1 mouse cellular context compared by ENCODE assay signal in genomic region chr10:127075080-127075479, GRCm38 (mm10).
TF ChIP-seq lines count a peak whose summit lies in the region.

Gene Agap2, plus strand, starts transcription at chr10:127075284.

TF ChIP-seq in CH12.LX, 34 proteins besides CTCF, POLR2A, EP300 and RAD21 (continued from another document):
- TF ChIP-seq ZNF384 (IDR thresholded peaks at IDR 0.05; ENCODE audit: low read depth, low read length) (no peak), MAZ (IDR thresholded peaks at IDR 0.05; ENCODE audit: low read depth, low read length) (peak; percentile 78; the same call in 1 of the 2 replicates), HCFC1 (IDR thresholded peaks at IDR 0.05; ENCODE audit: low read depth, low read length) (no peak), POLR2AphosphoS2 (IDR thresholded peaks at IDR 0.05; ENCODE audit: low read depth, low read length) (no peak), JUND (conservative IDR thresholded peaks at IDR 0.05; ENCODE audit: low read depth, low read length) (no peak), USF1 (IDR thresholded peaks at IDR 0.05; ENCODE audit: low read depth, low read length) (no peak), MXI1 (IDR thresholded peaks at IDR 0.05; ENCODE audit: low read depth, low read length) (peak; percentile 50; the same call in 1 of the 2 replicates), E2F4 (IDR thresholded peaks at IDR 0.05; ENCODE audit: insufficient replicate concordance, low read depth, low read length) (no peak), CHD1 (IDR thresholded peaks at IDR 0.05; ENCODE audit: low read depth, low read length) (no peak), ETS1 (conservative IDR thresholded peaks at IDR 0.05; ENCODE audit: low read depth, low read length) (0 out of 2 replicates have a peak, but pooled peaks have one; percentile 26), ZMIZ1 (IDR thresholded peaks at IDR 0.05; ENCODE audit: low read depth, low read length) (no peak), CHD2 (IDR thresholded peaks at IDR 0.05; ENCODE audit: low read length) (no peak), TBP (conservative IDR thresholded peaks at IDR 0.05; ENCODE audit: low read depth, low read length) (no peak), ZKSCAN1 (IDR thresholded peaks at IDR 0.05; ENCODE audit: borderline replicate concordance, low read depth, low read length) (no peak), MYC (IDR thresholded peaks at IDR 0.05; ENCODE audit: low read depth, low read length) (no peak), KAT2A (IDR thresholded peaks at IDR 0.05; ENCODE audit: insufficient replicate concordance, low read length) (0 out of 2 replicates have a peak, but pooled peaks have one; percentile 22), MEF2A (IDR thresholded peaks at IDR 0.05; ENCODE audit: borderline replicate concordance, low read depth, low read length) (peak; percentile 65; the same call in 1 of the 2 replicates), USF2 (conservative IDR thresholded peaks at IDR 0.05; ENCODE audit: low read depth, low read length) (no peak), NELFE (IDR thresholded peaks at IDR 0.05; ENCODE audit: low read depth, low read length) (peak; percentile 66), UBTF (IDR thresholded peaks at IDR 0.05; ENCODE audit: low read depth, low read length) (no peak)
